Mouse (Mus musculus) embryonic facial prominence, embryonic 11.5 days (tissue): ENCODE results near the gene Cox15. TPM values are rescaled to one million over a fixed set of nuclear protein-coding genes. Genes with fewer than 3 reads are reported as not detected.

Source experiments
- ATAC-seq: fragments of 200-750 bp; cut with Nextera tagmentation; replicated peaks from 2 replicates; pipeline ENCODE4 v1.8.0; 2017; ENCODE audit warnings: low read depth; ENCODE audit not compliant: insufficient number of reproducible peaks, low FRiP score, low TSS enrichment
- DNase-seq: peaks from one replicate; pipeline ENCODE4 v3.0.0-alpha.2; 2015; ENCODE audit warnings: low spot score
- H3K27ac ChIP-seq: fragments of 300-500 bp; sonication (generic); replicated peaks from 2 replicates; pipeline ENCODE4 v1.5.1; 2014; ENCODE audit warnings: mild to moderate bottlenecking, low read depth, low read length, control low read depth
- H3K27me3 ChIP-seq: fragments of 300-500 bp; sonication (generic); 2 replicates; pipeline ENCODE4 v1.6.1; 2014; ENCODE audit warnings: mild to moderate bottlenecking, low read length, moderate library complexity, mixed read lengths; ENCODE audit not compliant: control insufficient read depth, insufficient read depth
- H3K36me3 ChIP-seq: fragments of 300-500 bp; sonication (generic); replicated peaks from 2 replicates; pipeline ENCODE4 v1.6.1; 2014; ENCODE audit warnings: low read depth, mild to moderate bottlenecking, low read length, moderate library complexity, mixed read lengths; ENCODE audit not compliant: control insufficient read depth, insufficient read depth
- H3K4me1 ChIP-seq: fragments of 300-500 bp; sonication (generic); 2 replicates; pipeline ENCODE4 v1.6.1; 2014; ENCODE audit warnings: low read length, mixed read lengths; ENCODE audit not compliant: control insufficient read depth, insufficient read depth
- H3K4me2 ChIP-seq: fragments of 300-500 bp; sonication (generic); 2 replicates; pipeline ENCODE4 v1.6.1; 2014; ENCODE audit warnings: low read depth, mild to moderate bottlenecking, control low read depth, low read length, moderate library complexity
- H3K4me3 ChIP-seq: fragments of 300-500 bp; sonication (generic); 2 replicates; pipeline ENCODE4 v1.5.1; 2014; ENCODE audit warnings: low read depth, low read length, control low read depth
- H3K9ac ChIP-seq: fragments of 300-500 bp; sonication (generic); replicated peaks from 2 replicates; pipeline ENCODE4 v1.6.1; 2014; ENCODE audit warnings: mild to moderate bottlenecking, control low read depth, low read length
- H3K9me3 ChIP-seq: fragments of 300-500 bp; sonication (generic); replicated peaks from 2 replicates; pipeline ENCODE4 v1.6.1; 2016; ENCODE audit warnings: mild to moderate bottlenecking, low read length, inconsistent platforms, mixed read lengths; ENCODE audit not compliant: control insufficient read depth
- WGBS: fragments of 180-500 bp; shearing (Covaris S2); extraction: QIAGEN DNeasy Blood & Tissue Kit; methylation state at CpG from one replicate; pipeline ENCODE4 v1.1.7; 2014; 5-methylcytosine and 5-hydroxymethylcytosine counted together
- polyA plus RNA-seq: library from polyadenylated mRNA; unstranded; fragments of >200 nt; fragmentation: Nextera tagmentation; extraction: Ambion mirVana; gene quantifications from 2 replicates; pipeline ENCODE4 v1.2.1, GENCODE M21; 2014

Gene Cox15
- polyA plus RNA-seq, 1 experiment from 2014 or later, result 7.2 TPM

DNA sequence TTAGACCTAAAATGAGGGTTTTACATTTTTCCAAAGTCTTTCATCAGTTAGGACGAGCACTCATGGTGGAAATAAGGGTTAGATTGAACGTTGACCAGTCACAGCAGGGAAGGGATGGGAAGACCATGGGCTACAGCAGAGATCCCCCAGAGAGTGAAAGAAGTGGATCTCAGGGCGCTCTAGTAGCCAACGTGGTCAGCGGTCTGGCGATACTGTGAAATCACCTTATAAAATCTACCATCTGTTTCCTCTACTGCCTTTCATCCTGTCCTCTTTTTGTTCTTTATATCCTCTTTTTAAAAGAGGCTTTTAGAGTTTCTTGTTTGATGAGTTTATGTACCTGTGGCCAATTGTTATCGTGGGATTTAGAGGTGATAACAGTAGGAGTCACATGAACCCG lies 32.0 kb upstream of the Cox15 start:
- Histone ChIP-seq H3K4me1 (no peaks in the 10 kb centered on the region), H3K9ac (no peak overlapping the region), H3K36me3 (no peaks in the 10 kb centered on the region), H3K4me2 (no peak overlapping the region), H3K27me3 (no peaks in the 10 kb centered on the region), H3K27ac (no peak overlapping the region), H3K4me3 (no peak overlapping the region), H3K9me3 (no peaks in the 10 kb centered on the region)
- no peak for ATAC-seq
- WGBS, result 85% methylated on average over 8 of the region's 8 CpGs
- no peak for DNase-seq

- DNase-seq (no peak), ATAC-seq (no peak)
- no peaks in the 10 kb centered on the region for H3K27me3 ChIP-seq
- H3K4me3 ChIP-seq, result no peak within 1 kb of the TSS
- no peaks in the 10 kb centered on the region for H3K36me3 ChIP-seq
- no peak within 1 kb of the TSS for H3K9ac ChIP-seq
- 81% methylated on average over 3 of the region's 3 CpGs for WGBS
- no peaks in the 10 kb centered on the region for H3K4me1 ChIP-seq
- no peak within 1 kb of the TSS for H3K27ac ChIP-seq
- H3K9me3 ChIP-seq, result no peaks in the 10 kb centered on the region
- H3K4me2 ChIP-seq, result no peak within 1 kb of the TSS
These were observed 29.2 kb upstream of the Cox15 start, which contains the start of gene Abcc2 for GRCm38 (mm10) chr19:43781980-43782379. Gene Abcc2 (plus strand): TSS chr19:43782192.

DNA sequence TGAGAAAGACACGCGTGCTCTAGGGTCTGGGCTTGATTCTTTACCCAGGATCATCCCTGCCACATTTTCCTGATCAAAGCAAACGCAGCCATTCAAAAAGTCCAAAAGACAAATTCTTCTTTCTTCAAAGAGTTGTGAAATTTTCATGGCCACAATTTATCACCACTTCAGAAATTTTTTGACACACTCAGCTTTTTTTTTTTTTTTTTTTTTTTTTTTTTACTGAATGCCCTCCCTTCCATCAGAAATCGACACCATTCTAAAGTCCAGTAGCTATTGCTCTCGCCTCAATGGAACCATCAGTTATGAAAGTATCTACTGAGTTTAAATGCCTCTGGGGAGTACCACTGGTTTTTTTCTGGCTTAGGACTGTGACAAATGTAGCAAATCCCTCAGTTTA lies 27.6 kb upstream of the Cox15 start:
- H3K27ac ChIP-seq, result no peak overlapping the region
- no peak overlapping the region for H3K4me3 ChIP-seq
- DNase-seq (no peak), ATAC-seq (no peak)
- H3K36me3 ChIP-seq, result no peaks in the 10 kb centered on the region
- H3K4me2 ChIP-seq, result no peak overlapping the region
- no peaks in the 10 kb centered on the region for H3K4me1 ChIP-seq
- H3K9ac ChIP-seq, result no peak overlapping the region
- WGBS, result 82% methylated on average over 5 of the region's 5 CpGs
- no peaks in the 10 kb centered on the region for H3K27me3 ChIP-seq
- H3K9me3 ChIP-seq, result no peaks in the 10 kb centered on the region

DNA sequence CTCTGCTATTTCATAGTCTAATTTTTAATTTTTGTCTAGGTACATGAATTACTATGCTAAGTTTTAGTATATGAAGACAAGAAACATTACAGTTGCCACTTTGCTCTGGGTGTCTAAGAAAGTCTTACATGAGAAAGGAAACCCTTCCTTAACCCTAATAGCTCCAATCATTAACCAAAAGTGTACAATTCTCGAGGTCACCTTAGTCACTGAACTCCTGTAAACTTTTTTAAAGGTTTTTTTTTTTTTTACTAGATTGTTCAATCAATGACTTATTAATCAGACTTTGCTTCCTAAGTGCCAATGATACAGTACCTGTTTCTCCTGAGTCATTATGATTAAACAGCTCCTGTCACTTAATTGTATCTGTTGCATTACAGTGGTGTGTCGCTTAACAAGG lies 24.5 kb upstream of the Cox15 start:
- no peaks in the 10 kb centered on the region for H3K36me3 ChIP-seq
- 69% methylated on average over 2 of the region's 2 CpGs for WGBS
- H3K27me3 ChIP-seq, result no peaks in the 10 kb centered on the region
- no peak overlapping the region for H3K9ac ChIP-seq
- no peaks in the 10 kb centered on the region for H3K9me3 ChIP-seq
- ATAC-seq (no peak), DNase-seq (no peak)
- no peak overlapping the region for H3K27ac ChIP-seq
- H3K4me3 ChIP-seq, result no peak overlapping the region
- no peak overlapping the region for H3K4me2 ChIP-seq
- no peaks in the 10 kb centered on the region for H3K4me1 ChIP-seq

DNA sequence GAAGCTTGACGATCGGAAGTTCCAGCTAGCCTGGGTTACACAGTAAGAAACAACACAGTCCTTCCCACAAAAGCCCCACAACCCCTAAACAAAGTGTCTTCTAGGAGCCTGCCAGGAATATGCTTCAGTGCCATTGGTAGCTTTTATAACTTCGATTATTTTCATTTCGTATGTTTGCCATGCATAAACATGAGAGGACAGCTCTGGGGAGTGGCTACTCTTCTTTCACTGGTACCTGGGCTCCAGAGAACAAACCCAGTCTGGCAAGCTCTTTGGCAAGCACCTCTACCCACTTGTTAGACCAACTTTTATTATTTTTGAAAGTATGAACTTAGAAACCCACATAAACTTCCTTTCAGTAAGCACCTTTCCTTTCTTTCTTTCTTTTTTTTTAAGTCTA lies 23.8 kb upstream of the Cox15 start:
- ATAC-seq, result no peak
- H3K27me3 ChIP-seq, result no peaks in the 10 kb centered on the region
- H3K4me2 ChIP-seq, result no peak overlapping the region
- no peak for DNase-seq
- 81% methylated on average over 4 of the region's 4 CpGs for WGBS
- no peak overlapping the region for H3K4me3 ChIP-seq
- no peaks in the 10 kb centered on the region for H3K9me3 ChIP-seq
- no peak overlapping the region for H3K27ac ChIP-seq
- H3K9ac ChIP-seq, result no peak overlapping the region
- no peaks in the 10 kb centered on the region for H3K36me3 ChIP-seq
- H3K4me1 ChIP-seq, result no peaks in the 10 kb centered on the region

DNA sequence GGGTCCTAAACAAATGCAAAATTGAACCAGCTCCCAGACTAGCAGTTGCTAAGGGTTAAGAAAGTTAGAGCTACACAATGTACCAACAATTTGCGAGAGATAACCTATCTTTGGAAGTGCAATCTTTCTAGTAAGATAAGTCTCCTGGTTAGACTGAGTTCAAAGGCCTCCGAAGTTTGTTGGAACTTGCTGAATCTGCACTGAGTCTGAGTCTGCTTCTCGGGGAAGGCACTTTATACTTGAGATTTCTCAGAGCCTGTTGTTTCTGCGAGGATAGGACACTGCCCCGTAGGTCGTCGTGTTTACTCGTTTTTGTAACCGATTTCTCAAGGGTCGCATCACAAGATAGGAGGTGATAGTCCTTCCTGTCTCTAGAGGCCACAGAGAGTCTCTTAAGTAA lies 22.6 kb upstream of the Cox15 start:
- H3K27ac ChIP-seq, result no peak overlapping the region
- DNase-seq, result no peak
- H3K27me3 ChIP-seq, result no peaks in the 10 kb centered on the region
- no peak for ATAC-seq
- WGBS, result 76% methylated on average over 10 of the region's 10 CpGs
- H3K4me1 ChIP-seq, result no peaks in the 10 kb centered on the region
- H3K4me3 ChIP-seq, result no peak overlapping the region
- H3K9ac ChIP-seq, result no peak overlapping the region
- H3K36me3 ChIP-seq, result no peaks in the 10 kb centered on the region
- H3K9me3 ChIP-seq, result no peaks in the 10 kb centered on the region
- H3K4me2 ChIP-seq, result no peak overlapping the region

GRCm38 (mm10) chr19:43772311-43772710 lies 19.5 kb upstream of the Cox15 start:
- DNase-seq (no peak), ATAC-seq (no peak)
- H3K9ac ChIP-seq, result no peak overlapping the region
- H3K4me3 ChIP-seq, result no peak overlapping the region
- WGBS, result 69% methylated on average over 6 of the region's 6 CpGs
- H3K36me3 ChIP-seq, result no peaks in the 10 kb centered on the region
- H3K4me1 ChIP-seq, result no peaks in the 10 kb centered on the region
- H3K9me3 ChIP-seq, result no peaks in the 10 kb centered on the region
- H3K4me2 ChIP-seq, result no peak overlapping the region
- H3K27ac ChIP-seq, result no peak overlapping the region
- H3K27me3 ChIP-seq, result no peaks in the 10 kb centered on the region

DNA sequence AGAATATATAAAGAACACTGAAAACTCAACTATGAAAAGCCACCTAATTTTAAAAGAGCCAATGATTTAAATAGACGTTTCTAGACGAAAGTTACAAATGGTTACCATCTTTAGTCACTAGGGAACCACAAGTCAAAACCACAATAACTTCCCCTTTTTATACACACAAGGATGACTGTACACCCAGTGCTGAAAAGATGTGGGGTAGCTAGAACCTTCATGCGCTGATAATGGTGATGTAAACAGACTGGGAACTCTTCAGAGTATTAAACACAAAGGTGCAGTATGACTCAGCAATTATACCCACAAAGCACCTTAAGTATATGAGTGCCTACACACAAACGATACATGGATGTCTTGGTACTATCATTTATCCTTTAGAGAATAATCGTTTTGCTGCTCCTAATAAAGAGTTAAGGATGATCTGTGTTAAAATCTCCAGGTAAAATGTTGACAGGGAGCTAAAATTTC lies 18.7 kb upstream of the Cox15 start:
- Histone ChIP-seq H3K9me3 (no peaks in the 10 kb centered on the region), H3K9ac (no peak overlapping the region), H3K4me2 (no peak overlapping the region), H3K36me3 (no peaks in the 10 kb centered on the region), H3K4me3 (no peak overlapping the region), H3K4me1 (no peaks in the 10 kb centered on the region), H3K27ac (no peak overlapping the region), H3K27me3 (no peaks in the 10 kb centered on the region)
- WGBS, result 84% methylated on average over 5 of the region's 5 CpGs
- ATAC-seq (no peak), DNase-seq (no peak)
